Mouse (Mus musculus) limb, embryonic 15.5 days (tissue): ENCODE results near the gene Srrt. TPM values are rescaled to one million over a fixed set of nuclear protein-coding genes. Genes with fewer than 3 reads are reported as not detected.

Experiments used
- ATAC-seq: fragments of 200-750 bp; cut with Nextera tagmentation; 2 replicates; pipeline ENCODE4 v1.8.0; 2017; ENCODE audit warnings: low read depth, moderate TSS enrichment; ENCODE audit not compliant: insufficient number of reproducible peaks, low FRiP score, low TSS enrichment
- H3K27ac ChIP-seq: fragments of 300-500 bp; sonication (generic); 2 replicates; pipeline ENCODE4 v1.5.1; 2015; ENCODE audit warnings: moderate library complexity, mild to moderate bottlenecking, inconsistent platforms
- H3K27me3 ChIP-seq: fragments of 300-500 bp; sonication (generic); 2 replicates; pipeline ENCODE4 v1.6.1; 2015; ENCODE audit warnings: inconsistent platforms
- H3K36me3 ChIP-seq: fragments of 300-500 bp; sonication (generic); 2 replicates; pipeline ENCODE4 v1.6.1; 2015; ENCODE audit warnings: inconsistent platforms
- H3K4me1 ChIP-seq: fragments of 300-500 bp; sonication (generic); 2 replicates; pipeline ENCODE4 v1.6.1; 2015; ENCODE audit warnings: inconsistent platforms
- H3K4me2 ChIP-seq: fragments of 300-500 bp; sonication (generic); 2 replicates; pipeline ENCODE4 v1.6.1; 2015; ENCODE audit warnings: mild to moderate bottlenecking, inconsistent platforms
- H3K4me3 ChIP-seq: fragments of 300-500 bp; sonication (generic); 2 replicates; pipeline ENCODE4 v1.5.1; 2015; ENCODE audit warnings: mild to moderate bottlenecking, inconsistent platforms
- H3K9ac ChIP-seq: fragments of 300-500 bp; sonication (generic); 2 replicates; pipeline ENCODE4 v1.6.1; 2015; ENCODE audit warnings: inconsistent platforms
- H3K9me3 ChIP-seq: fragments of 300-500 bp; sonication (generic); 2 replicates; pipeline ENCODE4 v1.6.1; 2016; ENCODE audit warnings: inconsistent platforms
- WGBS: fragments of 180-500 bp; shearing (Covaris S2); methylation state at CpG from one replicate; pipeline ENCODE4 v1.1.7; 2015; 5-methylcytosine and 5-hydroxymethylcytosine counted together
- polyA plus RNA-seq: library from polyadenylated mRNA; unstranded; fragments of >200 nt; fragmentation: Nextera tagmentation; extraction: Ambion mirVana; gene quantifications from 2 replicates; pipeline ENCODE4 v1.2.1, GENCODE M21; 2015

The Srrt gene
- polyA plus RNA-seq, 1 experiment from 2014 or later = 117 TPM

GRCm38 (mm10) chr5:137333512-137334174 lies 26.2 kb upstream of the Srrt start, which contains the start of gene Slc12a9:
TSS of gene Slc12a9 (minus strand) at chr5:137333597.
- peak within 1 kb of the TSS; percentile 50 for H3K9ac ChIP-seq
- H3K27me3 ChIP-seq = no peaks in the 10 kb centered on the region
- H3K9me3 ChIP-seq = no peaks in the 10 kb centered on the region
- H3K4me3 ChIP-seq = peak within 1 kb of the TSS; percentile 69
- peak within 1 kb of the TSS; percentile 61; the same call in 1 of the 2 replicates for H3K27ac ChIP-seq
- no peaks in the 10 kb centered on the region; the same call in 1 of the 2 replicates for H3K36me3 ChIP-seq
- WGBS = under 1% methylated on average over 44 of the region's 44 CpGs
- H3K4me2 ChIP-seq = peak within 1 kb of the TSS; percentile 99
- ATAC-seq = peak; percentile 88
- H3K4me1 ChIP-seq = peaks cover 28% of the 10 kb centered on the region

DNA sequence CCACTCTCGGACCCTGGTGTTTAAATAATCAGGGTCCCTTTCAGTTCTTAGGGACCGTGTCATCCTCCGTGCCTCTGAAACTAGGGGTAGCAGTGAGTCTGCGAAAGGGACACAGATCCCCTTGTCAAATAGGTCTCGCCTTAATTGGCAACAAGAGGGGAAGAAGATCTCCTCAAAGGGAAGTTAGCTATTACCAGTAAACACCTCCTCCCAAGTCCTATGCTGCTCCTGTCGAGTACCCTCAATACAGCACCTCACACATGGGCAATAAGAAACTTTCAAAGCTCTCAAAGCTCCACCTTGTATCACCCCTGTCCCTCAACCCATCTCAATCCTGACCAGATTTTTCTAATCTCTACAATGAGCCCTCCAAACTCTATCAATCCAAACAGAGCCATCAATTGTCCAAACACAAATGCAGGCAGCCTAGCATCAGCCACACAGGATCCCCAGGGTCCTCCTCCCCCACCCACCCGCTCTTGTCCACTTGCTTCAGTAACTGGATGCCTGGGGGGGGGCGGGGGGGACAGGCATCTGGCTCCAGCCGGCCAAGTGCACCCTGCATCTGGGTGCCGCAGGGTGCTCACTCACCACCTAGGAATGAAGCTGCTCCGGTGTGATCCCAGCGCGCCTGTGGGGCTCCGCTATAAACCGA lies 25.5 kb upstream of the Srrt start:
- Histone ChIP-seq H3K4me1 (peaks cover 28% of the 10 kb centered on the region), H3K9ac (peak overlapping the region; percentile 50), H3K27ac (peak overlapping the region; percentile 61; the same call in 1 of the 2 replicates), H3K36me3 (peaks cover 3% of the 10 kb centered on the region), H3K9me3 (no peaks in the 10 kb centered on the region), H3K4me3 (peak overlapping the region; percentile 69), H3K4me2 (peak overlapping the region; percentile 99), H3K27me3 (no peaks in the 10 kb centered on the region)
- WGBS = 14% methylated on average over 15 of the region's 15 CpGs
- ATAC-seq = peak; percentile 15; the same call in 1 of the 2 replicates

DNA sequence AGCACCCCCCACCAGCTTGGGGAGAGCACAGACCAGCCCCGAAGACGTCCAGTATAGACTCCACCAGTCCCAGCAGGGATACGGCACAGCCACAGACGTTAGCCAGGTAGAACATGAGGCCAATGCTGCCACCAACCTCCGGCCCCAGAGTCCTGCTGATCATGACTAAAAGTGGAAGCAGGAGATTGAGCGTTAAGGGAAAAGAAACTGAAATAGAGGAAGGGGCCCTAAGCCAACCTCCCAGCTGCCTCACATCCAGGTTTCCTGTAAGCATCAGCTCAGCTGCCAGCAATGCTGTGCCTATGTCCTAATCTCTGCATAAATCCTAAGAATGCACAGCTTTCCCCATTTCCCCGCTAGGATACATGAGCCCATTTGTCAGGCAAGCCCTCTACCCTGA lies 23.4 kb upstream of the Srrt start:
- H3K4me1 ChIP-seq = peaks cover 20% of the 10 kb centered on the region
- no peaks in the 10 kb centered on the region for H3K27me3 ChIP-seq
- H3K4me2 ChIP-seq = no peak overlapping the region
- no peak overlapping the region for H3K4me3 ChIP-seq
- no peak overlapping the region for H3K9ac ChIP-seq
- no peaks in the 10 kb centered on the region for H3K9me3 ChIP-seq
- H3K36me3 ChIP-seq = peaks cover 11% of the 10 kb centered on the region
- no peak for ATAC-seq
- no peak overlapping the region for H3K27ac ChIP-seq
- WGBS = 81% methylated on average over 7 of the region's 7 CpGs

DNA sequence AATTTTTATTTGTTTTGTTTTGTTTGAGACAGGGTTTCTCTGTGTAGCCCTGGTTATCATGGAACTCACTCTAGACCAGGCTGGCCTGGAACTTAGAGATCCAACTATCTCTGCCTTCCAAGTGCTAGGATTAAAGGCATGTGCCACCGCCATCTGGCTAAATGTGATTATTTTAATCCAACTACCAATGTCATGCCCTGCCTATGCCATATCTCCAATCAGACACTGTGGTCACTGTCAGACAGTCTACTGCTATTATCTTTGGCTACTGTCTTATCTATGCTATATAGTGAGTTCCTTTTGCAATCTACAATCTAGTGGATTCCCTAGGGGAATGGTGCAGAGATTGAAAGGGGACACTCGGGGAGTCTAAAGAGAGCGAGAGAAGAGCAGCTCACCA lies 13.5 kb upstream of the Srrt start:
- Histone ChIP-seq H3K9me3 (no peaks in the 10 kb centered on the region), H3K4me3 (no peak overlapping the region), H3K27me3 (no peaks in the 10 kb centered on the region), H3K27ac (no peak overlapping the region), H3K36me3 (peaks cover 66% of the 10 kb centered on the region), H3K4me2 (no peak overlapping the region), H3K9ac (no peak overlapping the region), H3K4me1 (no peaks in the 10 kb centered on the region)
- WGBS = 91% methylated on average over 3 of the region's 3 CpGs
- no peak for ATAC-seq

DNA sequence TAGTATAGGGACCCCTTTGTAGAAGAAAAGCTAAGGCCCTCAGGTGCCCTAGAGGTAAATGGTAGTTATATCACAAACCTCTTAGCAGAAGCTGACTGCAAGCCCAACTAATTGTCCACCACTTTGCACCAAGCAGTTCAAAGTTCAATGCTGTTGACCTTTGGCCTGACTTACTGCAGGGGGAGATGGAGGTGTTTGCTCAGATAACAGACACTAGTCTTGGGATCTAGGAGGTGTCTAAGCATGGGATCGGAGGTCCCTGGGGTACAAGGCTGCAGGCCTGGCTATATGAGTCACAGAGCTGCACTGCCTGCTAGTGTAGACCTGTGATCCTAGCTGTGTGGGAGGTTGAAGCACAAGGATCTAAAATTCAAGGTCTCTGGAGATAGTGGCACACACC lies 11.1 kb upstream of the Srrt start:
- Histone ChIP-seq H3K9ac (no peak overlapping the region), H3K4me1 (peaks cover 15% of the 10 kb centered on the region), H3K4me2 (no peak overlapping the region), H3K4me3 (no peak overlapping the region), H3K27me3 (no peaks in the 10 kb centered on the region), H3K9me3 (no peaks in the 10 kb centered on the region), H3K36me3 (peaks cover 55% of the 10 kb centered on the region), H3K27ac (no peak overlapping the region)
- WGBS = 87% methylated on average over 1 of the region's 1 CpGs
- ATAC-seq = no peak

- 87% methylated on average over 8 of the region's 8 CpGs for WGBS
- Histone ChIP-seq H3K27ac (no peak overlapping the region), H3K27me3 (no peaks in the 10 kb centered on the region), H3K4me3 (no peak overlapping the region), H3K4me2 (no peak overlapping the region), H3K9ac (no peak overlapping the region), H3K9me3 (no peaks in the 10 kb centered on the region), H3K4me1 (peaks cover 27% of the 10 kb centered on the region), H3K36me3 (peaks cover 46% of the 10 kb centered on the region)
- no peak for ATAC-seq
These were observed 9.9 kb upstream of the Srrt start for GRCm38 (mm10) chr5:137317361-137317760.

DNA sequence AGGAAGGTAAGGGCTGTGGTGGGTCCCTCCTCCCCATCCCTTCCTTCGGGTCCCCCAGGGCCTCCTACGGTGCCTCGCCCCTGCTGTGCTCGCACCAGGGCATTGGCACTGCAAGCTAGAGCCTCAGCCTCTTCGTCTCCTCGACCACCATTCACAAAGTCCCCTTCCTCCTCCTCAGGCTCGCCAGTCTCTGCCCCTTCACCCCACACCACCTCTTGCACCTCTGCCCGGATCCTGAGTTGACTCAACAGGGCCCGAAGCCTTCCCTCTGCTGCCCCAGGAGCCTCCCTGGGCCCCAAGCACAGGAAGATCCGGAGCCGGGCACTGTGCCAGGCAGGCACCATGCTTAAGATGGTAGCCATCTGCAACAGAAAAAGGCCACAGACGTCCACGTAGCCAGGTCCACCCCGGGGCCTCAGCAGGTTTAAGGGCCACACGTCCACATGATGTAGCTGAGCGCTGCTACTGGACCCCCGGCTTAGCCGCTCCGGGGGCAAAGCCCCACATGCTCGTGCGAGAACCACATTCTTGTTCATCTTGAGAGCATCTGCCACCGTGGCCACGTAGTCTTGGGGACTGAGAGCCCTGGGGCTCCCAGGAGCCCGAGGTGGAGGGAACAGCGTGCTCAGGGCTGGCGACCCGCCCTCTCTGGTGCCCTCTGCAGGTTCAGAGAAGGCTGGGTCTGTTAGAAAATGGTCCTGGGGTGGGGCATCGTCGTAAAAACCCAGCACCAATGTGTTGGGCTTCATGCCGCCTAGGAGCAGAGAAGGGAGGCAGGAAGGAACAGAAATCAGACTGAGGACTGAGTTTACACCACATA lies 7.8 kb upstream of the Srrt start:
- H3K27me3 ChIP-seq = no peaks in the 10 kb centered on the region

GRCm38 (mm10) chr5:137314193-137315083 lies 7.0 kb upstream of the Srrt start, which contains the start of gene Trip6:
TSS of gene Trip6 (minus strand) at chr5:137314404.
- H3K9ac ChIP-seq = peak within 1 kb of the TSS; percentile 81
- H3K27ac ChIP-seq = peak within 1 kb of the TSS; percentile 95
- H3K4me3 ChIP-seq = peak within 1 kb of the TSS; percentile 65
- peak; percentile 95 for ATAC-seq
- H3K27me3 ChIP-seq = no peaks in the 10 kb centered on the region
- H3K4me1 ChIP-seq = peaks cover 37% of the 10 kb centered on the region
- peak within 1 kb of the TSS; percentile 88 for H3K4me2 ChIP-seq
- no peaks in the 10 kb centered on the region for H3K9me3 ChIP-seq
- 13% methylated on average over 30 of the region's 30 CpGs for WGBS
- H3K36me3 ChIP-seq = peaks cover 44% of the 10 kb centered on the region

More for the DNA sequence above, 7.8 kb upstream of the Srrt start:
- Histone ChIP-seq H3K4me3 (no peak overlapping the region; the same call in 1 of the 2 replicates), H3K9ac (no peak overlapping the region), H3K36me3 (peaks cover 44% of the 10 kb centered on the region), H3K4me2 (peak overlapping the region; percentile 88), H3K4me1 (peaks cover 37% of the 10 kb centered on the region), H3K27ac (peak overlapping the region; percentile 95), H3K9me3 (no peaks in the 10 kb centered on the region)
- WGBS = 42% methylated on average over 30 of the region's 30 CpGs
- ATAC-seq = no peak

- Histone ChIP-seq H3K4me1 (peaks cover 39% of the 10 kb centered on the region), H3K4me2 (peak overlapping the region; percentile 88), H3K9me3 (no peaks in the 10 kb centered on the region), H3K4me3 (peak overlapping the region; percentile 65), H3K36me3 (peaks cover 46% of the 10 kb centered on the region), H3K27me3 (no peaks in the 10 kb centered on the region), H3K9ac (peak overlapping the region; percentile 81), H3K27ac (peak overlapping the region; percentile 95)
- 2% methylated on average over 22 of the region's 22 CpGs for WGBS
- no peak; the same call in 1 of the 2 replicates for ATAC-seq
These were observed 6.2 kb upstream of the Srrt start for GRCm38 (mm10) chr5:137313466-137314192.

GRCm38 (mm10) chr5:137308356-137308755 lies 882 bp upstream of the Srrt start:
- 90% methylated on average over 4 of the region's 4 CpGs for WGBS
- Histone ChIP-seq H3K36me3 (peaks cover 51% of the 10 kb centered on the region), H3K27me3 (no peaks in the 10 kb centered on the region), H3K9me3 (no peaks in the 10 kb centered on the region), H3K27ac (peak overlapping the region; percentile 95), H3K4me3 (peak overlapping the region; percentile 90; the same call in 1 of the 2 replicates), H3K4me1 (peaks cover 55% of the 10 kb centered on the region), H3K4me2 (peak overlapping the region; percentile 61), H3K9ac (no peak overlapping the region)
- no peak for ATAC-seq
